ENCODE assay signal across 23 mouse cellular contexts in genomic region chr3:84851801-84852200, GRCm38 (mm10).
"Had no signal": no experiment of that assay in that cellular context is flagged by ENCODE, and none has a peak within 500 bp of the region (broad histone marks: within the 10 kb centered on the region; RNA-seq: fewer than 3 reads in every experiment).

No protein-coding gene starts in this region.

- H3K27me3 ChIP-seq: limb, embryonic 13.5 days; liver, embryonic 12.5 days; liver, embryonic 15.5 days; megakaryocyte, embryonic 14.5 days; midbrain, embryonic 13.5 days; neural tube, embryonic 13.5 days; stomach, embryonic 15.5 days had no signal

- H3K27ac ChIP-seq: limb, embryonic 10.5 days; limb, embryonic 13.5 days; liver, embryonic 12.5 days; liver, embryonic 15.5 days; midbrain, embryonic 10.5 days; midbrain, embryonic 13.5 days; neural tube, embryonic 13.5 days; stomach, embryonic 15.5 days had no signal

- H3K36me3 ChIP-seq: limb, embryonic 10.5 days; limb, embryonic 13.5 days; liver, embryonic 12.5 days; liver, embryonic 15.5 days; midbrain, embryonic 10.5 days; midbrain, embryonic 13.5 days; neural tube, embryonic 13.5 days; stomach, embryonic 15.5 days had no signal

- H3K9me3 ChIP-seq: limb, embryonic 10.5 days; limb, embryonic 13.5 days; liver, embryonic 12.5 days; liver, embryonic 15.5 days; megakaryocyte, embryonic 14.5 days; midbrain, embryonic 10.5 days; midbrain, embryonic 13.5 days; neural tube, embryonic 13.5 days; stomach, embryonic 15.5 days had no signal

- H3K4me2 ChIP-seq: limb, embryonic 13.5 days; liver, embryonic 12.5 days; liver, embryonic 15.5 days; midbrain, embryonic 13.5 days; neural tube, embryonic 13.5 days; stomach, embryonic 15.5 days had no signal

- H3K4me1 ChIP-seq: limb, embryonic 10.5 days; limb, embryonic 13.5 days; midbrain, embryonic 10.5 days; midbrain, embryonic 13.5 days; neural tube, embryonic 13.5 days had no signal

- ATAC-seq: liver, embryonic 12.5 days; midbrain, embryonic 13.5 days; midbrain, embryonic 16.5 days had no signal

- DNase-seq: kidney, adult 8-10 months; kidney, postnatal 25 days; layer of hippocampus, adult 9-11 months; liver; lung, adult 18-20 months; lung, postnatal 14 days; retina, postnatal 1 day; right cerebral cortex, postnatal 25 days; spleen, adult 18-20 months; thymus, adult 18-20 months; thymus, postnatal 36 days had no signal

- H3K4me3 ChIP-seq: layer of hippocampus, adult 2 months; limb, embryonic 10.5 days; limb, embryonic 13.5 days; liver, embryonic 12.5 days; liver, embryonic 15.5 days; megakaryocyte, embryonic 14.5 days; midbrain, embryonic 10.5 days; midbrain, embryonic 13.5 days; myocyte; neural tube, embryonic 13.5 days; stomach, embryonic 15.5 days had no signal

- H3K9ac ChIP-seq: limb, embryonic 13.5 days; liver, embryonic 12.5 days; liver, embryonic 15.5 days; midbrain, embryonic 13.5 days; neural tube, embryonic 13.5 days; stomach, embryonic 15.5 days had no signal
